Mouse (Mus musculus): ENCODE data around the gene Emx1. TPM values are rescaled to one million over a fixed set of nuclear protein-coding genes. Genes with fewer than 3 reads are reported as not detected.

The Emx1 gene
- polyA plus RNA-seq, 1 experiment = not detected

- H3K36me3 ChIP-seq (replicated peaks; ENCODE audit: low read length) = no peaks in the 10 kb centered on the region
- peaks cover 13% of the 10 kb centered on the region for H3K9me3 ChIP-seq
- H3K4me1 ChIP-seq = no peaks in the 10 kb centered on the region
- no peak overlapping the region for H3K4me3 ChIP-seq (replicated peaks)
- TF ChIP-seq FLI1 (IDR thresholded peaks at IDR 0.05; ENCODE audit: low read length) (no peak), GATA1 (IDR thresholded peaks at IDR 0.05; ENCODE audit: borderline replicate concordance, low read length) (no peak)
- peaks cover 14% of the 10 kb centered on the region for H3K27me3 ChIP-seq (replicated peaks)
These were observed 62.6 kb downstream of the Emx1 start for GRCm38 (mm10) chr6:85249821-85250220.

- H3K4me1 ChIP-seq = no peaks in the 10 kb centered on the region
- H3K36me3 ChIP-seq (replicated peaks; ENCODE audit: low read length) = no peaks in the 10 kb centered on the region
- TF ChIP-seq FLI1 (IDR thresholded peaks at IDR 0.05; ENCODE audit: low read length) = no peak
- no peak for TF ChIP-seq GATA1 (IDR thresholded peaks at IDR 0.05; ENCODE audit: borderline replicate concordance, low read length)
- H3K9me3 ChIP-seq = peaks cover 3% of the 10 kb centered on the region
- H3K27me3 ChIP-seq (replicated peaks) = peaks cover 18% of the 10 kb centered on the region
- H3K4me3 ChIP-seq (replicated peaks) = no peak overlapping the region
These were observed 63.6 kb downstream of the Emx1 start for GRCm38 (mm10) chr6:85250811-85251241.

DNA sequence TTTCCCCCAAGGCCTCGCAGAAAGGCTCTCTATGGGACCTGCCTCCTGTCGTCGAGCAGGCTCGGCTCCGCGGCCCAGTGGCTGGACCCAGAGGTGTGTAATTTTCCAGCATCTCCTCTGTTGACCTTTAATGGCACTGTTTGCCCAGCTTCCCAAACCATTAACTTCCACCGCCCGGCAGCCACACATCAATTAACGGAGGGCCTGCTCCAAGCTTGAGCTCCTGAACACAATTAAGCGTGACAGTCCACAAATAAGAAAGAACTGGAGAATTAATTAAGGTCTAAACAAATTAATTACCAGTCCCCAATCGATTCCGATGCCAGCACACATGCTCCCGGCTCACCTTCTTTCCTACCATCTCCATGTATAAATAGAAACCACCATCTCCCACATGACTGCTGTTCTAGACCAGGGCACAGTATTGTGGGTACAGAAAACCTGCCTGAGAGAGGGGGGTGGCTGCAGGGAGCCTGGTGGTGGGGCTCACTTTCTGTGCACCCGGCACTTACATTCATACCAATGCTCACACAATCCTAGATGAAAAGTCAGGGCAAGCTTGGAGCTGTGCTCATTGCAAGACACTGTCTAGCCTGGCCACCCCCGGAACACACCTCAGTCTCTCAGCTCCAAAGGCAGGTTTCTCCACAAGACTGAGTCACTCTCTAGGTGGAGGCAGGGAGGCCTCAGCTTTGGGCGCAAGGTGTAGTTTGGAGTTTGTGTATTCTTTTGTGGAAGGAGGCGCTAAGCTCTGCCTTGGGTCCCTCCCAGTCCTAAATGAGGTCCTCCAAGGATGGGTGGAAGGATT is 65.2 kb downstream of the Emx1 start:
- TF ChIP-seq GATA1 (IDR thresholded peaks at IDR 0.05; ENCODE audit: borderline replicate concordance, low read length) = no peak
- TF ChIP-seq FLI1 (IDR thresholded peaks at IDR 0.05; ENCODE audit: low read length) = no peak
- H3K36me3 ChIP-seq (replicated peaks; ENCODE audit: low read length) = no peaks in the 10 kb centered on the region
- H3K9me3 ChIP-seq = no peaks in the 10 kb centered on the region
- peaks cover 23% of the 10 kb centered on the region for H3K27me3 ChIP-seq (replicated peaks)
- H3K4me3 ChIP-seq (replicated peaks) = no peak overlapping the region
- no peaks in the 10 kb centered on the region for H3K4me1 ChIP-seq

GRCm38 (mm10) chr6:85253275-85253674 is 66.0 kb downstream of the Emx1 start:
- Histone ChIP-seq H3K4me3 (replicated peaks) (no peak overlapping the region), H3K27me3 (replicated peaks) (peaks cover 26% of the 10 kb centered on the region), H3K36me3 (replicated peaks; ENCODE audit: low read length) (no peaks in the 10 kb centered on the region), H3K4me1 (no peaks in the 10 kb centered on the region), H3K9me3 (no peaks in the 10 kb centered on the region)
- TF ChIP-seq FLI1 (IDR thresholded peaks at IDR 0.05; ENCODE audit: low read length) = no peak
- TF ChIP-seq GATA1 (IDR thresholded peaks at IDR 0.05; ENCODE audit: borderline replicate concordance, low read length) = no peak

Other genes with a start within 250 kb of the Emx1 start
- 0.56 TPM in 1 of 2 replicates, not detected in the other for gene Exoc6b, start 117.9 kb upstream of the Emx1 start, polyA plus RNA-seq (2012; ENCODE audit: insufficient read depth, low replicate concordance)
- gene Spr, start 49.7 kb upstream of the Emx1 start, polyA plus RNA-seq (2012; ENCODE audit: insufficient read depth, low replicate concordance) = 23.7 and 32.1 TPM in 2 replicates
- 0.72 TPM in 1 of 2 replicates, not detected in the other for gene Sfxn5, start 146.0 kb downstream of the Emx1 start, polyA plus RNA-seq (2012; ENCODE audit: insufficient read depth, low replicate concordance)
- 1.0 and 4.4 TPM in 2 replicates for gene Rab11fip5, start 187.2 kb downstream of the Emx1 start, polyA plus RNA-seq (2012; ENCODE audit: insufficient read depth, low replicate concordance)
- gene Noto, start 236.4 kb downstream of the Emx1 start, polyA plus RNA-seq (2012; ENCODE audit: insufficient read depth, low replicate concordance) = not detected in 2 replicates
- gene Smyd5, start 244.6 kb downstream of the Emx1 start, polyA plus RNA-seq (2012; ENCODE audit: insufficient read depth, low replicate concordance) = 6.2 and 7.5 TPM in 2 replicates